Mouse (Mus musculus) myocyte (in vitro differentiated cells): ENCODE data around the gene Eefsec. TPM values are rescaled to one million over a fixed set of nuclear protein-coding genes. Genes with fewer than 3 reads are reported as not detected.

ENCODE experiments used
- H3K27me3 ChIP-seq: one replicate; pipeline ENCODE4 v1.6.1; 2011; ENCODE audit not compliant: control insufficient read depth, insufficient read depth, insufficient read length
- H3K36me3 ChIP-seq: one replicate; pipeline ENCODE4 v1.6.1; 2011; ENCODE audit not compliant: control insufficient read depth, insufficient read depth
- H3K4me2 ChIP-seq: one replicate; pipeline ENCODE4 v1.6.1; 2011; ENCODE audit warnings: low read depth, control low read depth
- H3K4me3 ChIP-seq: one replicate; pipeline ENCODE4 v1.5.1; 2011; ENCODE audit warnings: mild to moderate bottlenecking, control low read depth, moderate library complexity
- H3K79me2 ChIP-seq: one replicate; pipeline ENCODE4 v1.6.1; 2011; ENCODE audit not compliant: control insufficient read depth, insufficient read depth
- H3ac ChIP-seq: one replicate; pipeline ENCODE4 v1.6.1; 2011; ENCODE audit not compliant: control insufficient read depth, insufficient read length
- CEBPB ChIP-seq: IDR thresholded peaks from 2 replicates; pipeline ENCODE4 v1.6.1; 2011; ENCODE audit warnings: mild to moderate bottlenecking, moderate library complexity; ENCODE audit not compliant: poor library complexity, insufficient read depth, severe bottlenecking
- E2F4 ChIP-seq: IDR thresholded peaks from one replicate; pipeline ENCODE4 v1.6.1; 2011; ENCODE audit warnings: mild to moderate bottlenecking, control low read depth, moderate library complexity; ENCODE audit not compliant: insufficient read depth
- MAX ChIP-seq: IDR thresholded peaks from one replicate; pipeline ENCODE4 v1.6.1; 2011; ENCODE audit warnings: low read depth, mild to moderate bottlenecking, control low read depth
- MYOD1 ChIP-seq, 3 experiments: IDR thresholded peaks; one replicate each; pipeline ENCODE4 v1.6.1; 2011; ENCODE audit warnings: control low read depth in 2 of 3, low read depth in 2 of 3, mild to moderate bottlenecking in 2 of 3, moderate library complexity in 1 of 3; ENCODE audit not compliant: insufficient read length in 2 of 3, control insufficient read depth in 1 of 3
- MYOG ChIP-seq, 3 experiments: IDR thresholded peaks; one replicate each; pipeline ENCODE4 v1.6.1; 2011; ENCODE audit warnings: control low read depth in 2 of 3, low read depth in 2 of 3, mild to moderate bottlenecking in 2 of 3; ENCODE audit not compliant: insufficient read length in 2 of 3, control insufficient read depth in 1 of 3, insufficient read depth in 1 of 3
- POLR2A ChIP-seq: IDR thresholded peaks from one replicate; pipeline ENCODE4 v1.6.1; 2011; ENCODE audit warnings: low read depth, mild to moderate bottlenecking, control low read depth, moderate library complexity; ENCODE audit not compliant: insufficient read length
- POLR2AphosphoS2 ChIP-seq: IDR thresholded peaks from one replicate; pipeline ENCODE4 v1.6.1; 2011; ENCODE audit warnings: low read depth, control low read depth; ENCODE audit not compliant: insufficient read length
- REST ChIP-seq: IDR thresholded peaks from one replicate; pipeline ENCODE4 v1.6.1; 2011; ENCODE audit warnings: mild to moderate bottlenecking, control low read depth, moderate library complexity; ENCODE audit not compliant: insufficient read depth, insufficient read length
- SRF ChIP-seq: IDR thresholded peaks from one replicate; pipeline ENCODE4 v1.6.1; 2011; ENCODE audit warnings: low read depth; ENCODE audit not compliant: control insufficient read depth, insufficient read length
- TCF12 ChIP-seq: IDR thresholded peaks from one replicate; pipeline ENCODE4 v1.6.1; 2011; ENCODE audit warnings: mild to moderate bottlenecking, control low read depth; ENCODE audit not compliant: poor library complexity, insufficient read depth, severe bottlenecking
- TCF3 ChIP-seq: IDR thresholded peaks from one replicate; pipeline ENCODE4 v1.6.1; 2011; ENCODE audit warnings: low read depth, control low read depth; ENCODE audit not compliant: insufficient read length
- USF1 ChIP-seq: IDR thresholded peaks from one replicate; pipeline ENCODE4 v1.6.1; 2011; ENCODE audit warnings: low read depth, mild to moderate bottlenecking, control low read depth, moderate library complexity
- polyA plus RNA-seq: library from polyadenylated mRNA; unstranded; fragments of >200 nt; fragmentation: generic; extraction: Trizol; gene quantifications from one replicate; pipeline ENCODE4 v1.2.1, GENCODE M21; 2012; ENCODE audit warnings: missing spikeins

Gene Eefsec
- polyA plus RNA-seq, 1 experiment, result 14.5 TPM

- H3K79me2 ChIP-seq, result no peaks in the 10 kb centered on the region
- H3ac ChIP-seq, result no peak overlapping the region
- no peak overlapping the region for H3K4me3 ChIP-seq
- TF ChIP-seq SRF (no peak), MAX (no peak), E2F4 (no peak), TCF3 (no peak)
- no peak overlapping the region for H3K4me2 ChIP-seq
- H3K27me3 ChIP-seq, result no peaks in the 10 kb centered on the region
- no peaks in the 10 kb centered on the region for H3K36me3 ChIP-seq
Measured at GRCm38 (mm10) chr6:88435609-88436008, 10.7 kb downstream of the Eefsec start.

GRCm38 (mm10) chr6:88431202-88431601 is 15.1 kb downstream of the Eefsec start:
- Histone ChIP-seq H3K36me3 (no peaks in the 10 kb centered on the region), H3ac (no peak overlapping the region), H3K4me3 (no peak overlapping the region), H3K27me3 (no peaks in the 10 kb centered on the region), H3K4me2 (no peak overlapping the region), H3K79me2 (no peaks in the 10 kb centered on the region)
- TF ChIP-seq USF1, result peak; percentile 40
- TF ChIP-seq MYOG (IDR thresholded peaks at IDR 0.05; ENCODE audit: control insufficient read depth in 1 of 3, insufficient read depth in 1 of 3, insufficient read length in 2 of 3, low read depth in 2 of 3), result no peak

- Histone ChIP-seq H3K27me3 (no peaks in the 10 kb centered on the region), H3K36me3 (no peaks in the 10 kb centered on the region), H3K79me2 (no peaks in the 10 kb centered on the region), H3K4me2 (no peak overlapping the region), H3ac (no peak overlapping the region), H3K4me3 (no peak overlapping the region)
- no peak for TF ChIP-seq REST
- TF ChIP-seq POLR2AphosphoS2, result no peak
- no peak for TF ChIP-seq USF1
- no peak for TF ChIP-seq MAX
- TF ChIP-seq CEBPB, result no peak
- TF ChIP-seq SRF, result no peak
- no peak for TF ChIP-seq MYOD1 (IDR thresholded peaks at IDR 0.05; ENCODE audit: control insufficient read depth in 1 of 3, insufficient read length in 2 of 3, low read depth in 2 of 3)
- no peak for TF ChIP-seq POLR2A
- TF ChIP-seq TCF12, result no peak
- TF ChIP-seq E2F4, result no peak
- TF ChIP-seq TCF3, result no peak
- no peak for TF ChIP-seq MYOG (IDR thresholded peaks at IDR 0.05; ENCODE audit: control insufficient read depth in 1 of 3, insufficient read depth in 1 of 3, insufficient read length in 2 of 3, low read depth in 2 of 3)
Measured at GRCm38 (mm10) chr6:88416130-88416758, 30.1 kb downstream of the Eefsec start.

GRCm38 (mm10) chr6:88412604-88413003 is 33.7 kb downstream of the Eefsec start:
- no peaks in the 10 kb centered on the region for H3K36me3 ChIP-seq

GRCm38 (mm10) chr6:88409492-88409891 is 36.8 kb downstream of the Eefsec start:
- H3K36me3 ChIP-seq, result no peaks in the 10 kb centered on the region
- no peaks in the 10 kb centered on the region for H3K27me3 ChIP-seq
- H3K79me2 ChIP-seq, result no peaks in the 10 kb centered on the region
- no peak overlapping the region for H3K4me2 ChIP-seq
- H3K4me3 ChIP-seq, result no peak overlapping the region
- TF ChIP-seq MYOG (IDR thresholded peaks at IDR 0.05; ENCODE audit: control insufficient read depth in 1 of 3, insufficient read depth in 1 of 3, insufficient read length in 2 of 3, low read depth in 2 of 3) (no peak), USF1 (no peak), SRF (no peak), REST (no peak), E2F4 (no peak), TCF3 (no peak), POLR2A (no peak), MYOD1 (IDR thresholded peaks at IDR 0.05; ENCODE audit: control insufficient read depth in 1 of 3, insufficient read length in 2 of 3, low read depth in 2 of 3) (no peak), CEBPB (no peak), POLR2AphosphoS2 (no peak), TCF12 (no peak), MAX (no peak)
- H3ac ChIP-seq, result no peak overlapping the region

More at GRCm38 (mm10) chr6:88412604-88413003, 33.7 kb downstream of the Eefsec start:
- TF ChIP-seq MAX (no peak), E2F4 (no peak), USF1 (no peak), SRF (no peak), MYOD1 (IDR thresholded peaks at IDR 0.05; ENCODE audit: control insufficient read depth in 1 of 3, insufficient read length in 2 of 3, low read depth in 2 of 3) (no peak), TCF3 (no peak), MYOG (IDR thresholded peaks at IDR 0.05; ENCODE audit: control insufficient read depth in 1 of 3, insufficient read depth in 1 of 3, insufficient read length in 2 of 3, low read depth in 2 of 3) (no peak), POLR2AphosphoS2 (no peak), REST (no peak), TCF12 (no peak), POLR2A (no peak), CEBPB (no peak)
- H3K27me3 ChIP-seq, result no peaks in the 10 kb centered on the region
- H3ac ChIP-seq, result no peak overlapping the region
- H3K4me2 ChIP-seq, result no peak overlapping the region
- H3K79me2 ChIP-seq, result no peaks in the 10 kb centered on the region
- H3K4me3 ChIP-seq, result no peak overlapping the region
